8 mouse cellular contexts compared by ENCODE assay signal in the genomic region with DNA sequence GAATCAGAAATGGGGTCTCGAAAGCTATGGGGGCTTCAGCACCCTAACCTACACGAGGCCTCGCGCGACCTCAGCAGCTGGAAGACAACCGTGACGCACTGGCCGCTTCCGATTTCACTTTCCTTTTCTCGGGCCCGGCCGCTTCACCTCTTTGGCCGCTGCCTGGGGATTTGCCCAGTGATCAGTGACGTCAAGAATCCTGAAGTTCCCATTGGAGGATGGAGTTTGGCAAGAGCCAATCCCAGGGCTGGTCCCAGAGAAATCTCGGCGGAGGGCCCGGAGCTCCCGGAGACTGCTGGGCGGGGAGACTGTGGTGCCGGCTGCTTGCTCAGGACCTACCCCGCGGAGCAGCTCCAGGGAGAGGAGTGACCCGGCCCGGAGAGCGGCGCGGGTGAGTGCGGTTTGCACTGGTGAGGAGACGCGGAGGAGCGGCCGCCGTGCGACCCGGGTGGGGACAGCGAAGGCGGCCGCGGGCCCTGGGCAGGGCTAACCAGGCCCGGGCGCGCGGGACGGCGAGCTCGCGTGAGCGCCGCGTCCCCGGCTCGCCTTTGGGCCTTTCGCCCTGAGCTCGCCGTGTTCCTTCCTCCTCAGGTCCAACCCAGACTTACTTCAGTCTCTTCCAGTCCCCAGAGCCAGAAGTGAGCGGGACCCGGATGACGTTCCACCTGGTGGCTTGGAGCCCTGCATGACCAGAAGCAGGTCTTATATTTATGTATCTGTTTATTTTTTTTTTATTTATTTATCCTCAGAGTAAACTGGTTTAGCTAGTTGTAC. TPM values are rescaled to one million over a fixed set of nuclear protein-coding genes. Genes with fewer than 3 reads are reported as not detected.
DNase-seq lines count a peak whose midpoint lies in the region; ATAC-seq and TF ChIP-seq lines count a peak whose summit lies in the region.

A gene (plus strand): TSS at position 261 of the 774 bp plus-strand sequence.

- TF ChIP-seq CTCF in kidney, adult 2 months (conservative IDR thresholded peaks at IDR 0.05; ENCODE audit: insufficient read depth, insufficient read length, low read depth, low read length): 0 out of 2 replicates have a peak, but pooled peaks have one; percentile 1
- TF ChIP-seq CTCF in spleen, adult 2 months (IDR thresholded peaks at IDR 0.05; ENCODE audit: extremely low read depth, insufficient read depth, insufficient read length, insufficient replicate concordance): no peak

- H3K9me3 ChIP-seq in embryonic facial prominence, embryonic 13.5 days: no peaks in the 10 kb centered on the region
- no peaks in the 10 kb centered on the region for H3K9me3 ChIP-seq in limb, embryonic 12.5 days
- no peaks in the 10 kb centered on the region for H3K9me3 ChIP-seq in midbrain, embryonic 15.5 days

- ATAC-seq in embryonic facial prominence, embryonic 13.5 days (ENCODE audit: insufficient number of reproducible peaks, insufficient read depth, low FRiP score, low TSS enrichment, low read depth): peak; percentile 98
- peak; percentile 99 for ATAC-seq in limb, embryonic 12.5 days (ENCODE audit: insufficient number of reproducible peaks, insufficient read depth, low FRiP score, low TSS enrichment, low read depth)
- peak; percentile 99 for ATAC-seq in midbrain, embryonic 15.5 days (replicated peaks)

- H3K4me3 ChIP-seq in embryonic facial prominence, embryonic 13.5 days: peak within 1 kb of the TSS; percentile 66
- H3K4me3 ChIP-seq in kidney, adult 2 months (ENCODE audit: insufficient read depth, low read depth, low read length): peak within 1 kb of the TSS; percentile 62
- peak within 1 kb of the TSS; percentile 67 for H3K4me3 ChIP-seq in limb, embryonic 12.5 days (replicated peaks)
- H3K4me3 ChIP-seq in midbrain, embryonic 15.5 days: peak within 1 kb of the TSS; percentile 65
- peak within 1 kb of the TSS; percentile 81 for H3K4me3 ChIP-seq in spleen, adult 2 months (ENCODE audit: extremely low read depth, insufficient read depth, insufficient read length)

- peak; percentile 11 for TF ChIP-seq POLR2A in kidney, adult 2 months (IDR thresholded peaks at IDR 0.05; ENCODE audit: low read depth, low read length)
- TF ChIP-seq POLR2A in spleen, adult 2 months (IDR thresholded peaks at IDR 0.05; ENCODE audit: low read depth, low read length): peak; percentile 15; the same call in 1 of the 2 replicates

- H3K4me2 ChIP-seq in embryonic facial prominence, embryonic 13.5 days: peak within 1 kb of the TSS; percentile 64
- peak within 1 kb of the TSS; percentile 62 for H3K4me2 ChIP-seq in limb, embryonic 12.5 days
- peak within 1 kb of the TSS; percentile 77 for H3K4me2 ChIP-seq in midbrain, embryonic 15.5 days

- H3K27ac ChIP-seq in embryonic facial prominence, embryonic 13.5 days: peak within 1 kb of the TSS; percentile 92
- peak within 1 kb of the TSS; percentile 76 for H3K27ac ChIP-seq in kidney, adult 2 months (ENCODE audit: insufficient read depth, low read depth, low read length)
- peak within 1 kb of the TSS; percentile 97 for H3K27ac ChIP-seq in limb, embryonic 12.5 days
- H3K27ac ChIP-seq in midbrain, embryonic 15.5 days: peak within 1 kb of the TSS; percentile 89
- peak within 1 kb of the TSS; percentile 92 for H3K27ac ChIP-seq in spleen, adult 2 months (ENCODE audit: insufficient read depth, low read length)

- H3K9ac ChIP-seq in embryonic facial prominence, embryonic 13.5 days: peak within 1 kb of the TSS; percentile 88
- peak within 1 kb of the TSS; percentile 87 for H3K9ac ChIP-seq in limb, embryonic 12.5 days (replicated peaks)
- peak within 1 kb of the TSS; percentile 77 for H3K9ac ChIP-seq in midbrain, embryonic 15.5 days

- WGBS in embryonic facial prominence, embryonic 13.5 days: under 1% methylated on average over 58 of the region's 58 CpGs
- 1% methylated on average over 58 of the region's 58 CpGs for WGBS in kidney, adult 2 months
- WGBS in limb, embryonic 12.5 days: under 1% methylated on average over 52 of the region's 58 CpGs
- WGBS in midbrain, embryonic 15.5 days: 0% methylated on average over 58 of the region's 58 CpGs
- WGBS in spleen, adult 2 months: under 1% methylated on average over 58 of the region's 58 CpGs

- H3K36me3 ChIP-seq in embryonic facial prominence, embryonic 13.5 days: 0 out of 2 replicates have a peak, but pooled peaks cover 3% of the 10 kb centered on the region
- no peaks in the 10 kb centered on the region for H3K36me3 ChIP-seq in kidney, adult 2 months (ENCODE audit: control insufficient read depth, insufficient read depth, low read length)
- 0 out of 2 replicates have a peak, but pooled peaks cover 3% of the 10 kb centered on the region for H3K36me3 ChIP-seq in limb, embryonic 12.5 days
- H3K36me3 ChIP-seq in midbrain, embryonic 15.5 days (replicated peaks): no peaks in the 10 kb centered on the region
- H3K36me3 ChIP-seq in spleen, adult 2 months (ENCODE audit: control insufficient read depth, insufficient read depth, low read length): no peaks in the 10 kb centered on the region; the same call in 1 of the 2 replicates

- peaks cover 16% of the 10 kb centered on the region for H3K4me1 ChIP-seq in embryonic facial prominence, embryonic 13.5 days
- H3K4me1 ChIP-seq in kidney, adult 2 months (ENCODE audit: control insufficient read depth, insufficient read depth, low read length): no peaks in the 10 kb centered on the region; the same call in 1 of the 2 replicates
- H3K4me1 ChIP-seq in limb, embryonic 12.5 days (replicated peaks): peaks cover 16% of the 10 kb centered on the region
- peaks cover 26% of the 10 kb centered on the region for H3K4me1 ChIP-seq in midbrain, embryonic 15.5 days
- H3K4me1 ChIP-seq in spleen, adult 2 months (ENCODE audit: control insufficient read depth, insufficient read depth, insufficient read length): no peaks in the 10 kb centered on the region; the same call in 1 of the 2 replicates

- H3K27me3 ChIP-seq in embryonic facial prominence, embryonic 13.5 days: no peaks in the 10 kb centered on the region
- H3K27me3 ChIP-seq in kidney, adult 2 months (replicated peaks; ENCODE audit: control insufficient read depth, insufficient read depth, low read length): no peaks in the 10 kb centered on the region
- H3K27me3 ChIP-seq in limb, embryonic 12.5 days: 0 out of 2 replicates have a peak, but pooled peaks cover 4% of the 10 kb centered on the region
- H3K27me3 ChIP-seq in midbrain, embryonic 15.5 days (replicated peaks): no peaks in the 10 kb centered on the region
- H3K27me3 ChIP-seq in spleen, adult 2 months (ENCODE audit: control insufficient read depth, insufficient read depth, low read length): no peaks in the 10 kb centered on the region

- DNase-seq in 3134 (ENCODE audit: extremely low read depth, insufficient read length, low spot score): peak; percentile 97
- peak; percentile 96 to 97 for DNase-seq in adrenal gland, postnatal 36 days
- peak; percentile 99 for DNase-seq in heart, adult 18-20 months
- DNase-seq in kidney, adult 2 months: peak; percentile 99
- DNase-seq in spleen, adult 2 months (ENCODE audit: low read depth in 1 of 2, low spot score in 2 of 2): peak; percentile 96

RNA-seq across cellular contexts. Expression of the gene that starts here (rescaled TPM):
- 10 to 100 TPM; 57.8 to 61.3 TPM for total RNA-seq in adrenal gland, postnatal 36 days (2021)
- 55.7 and 60.3 TPM in 2 replicates for polyA plus RNA-seq in embryonic facial prominence, embryonic 13.5 days (2015; fragmentation: Nextera tagmentation; extraction: Ambion mirVana)
- 10 to 100 TPM; 17.8 to 18.5 TPM for total RNA-seq in heart, adult 18-20 months (2021)
- polyA plus RNA-seq in kidney, adult 2 months (2012; rRNA removed): 27.2 and 30.4 TPM in 2 replicates
- polyA plus RNA-seq in limb, embryonic 12.5 days (2016; fragmentation: Nextera tagmentation; extraction: Ambion mirVana): 49.5 and 57.3 TPM in 2 replicates
- 46.1 and 51.7 TPM in 2 replicates for polyA plus RNA-seq in midbrain, embryonic 15.5 days (2015; fragmentation: Nextera tagmentation; extraction: Ambion mirVana)
- polyA plus RNA-seq in spleen, adult 2 months (2012; rRNA removed): 50.6 and 55.6 TPM in 2 replicates

Comparison
In these comparisons a context has a peak if more than half of its experiments do, and no peak if none do; other contexts are left out.
1. Peak in every context shown above with its lines: DNase-seq, ATAC-seq, H3K4me3 ChIP-seq and H3K27ac ChIP-seq.